Mouse (Mus musculus) urinary bladder, adult 2 months (tissue): ENCODE data around the gene Nudt4. TPM values are rescaled to one million over a fixed set of nuclear protein-coding genes. Genes with fewer than 3 reads are reported as not detected.

ENCODE experiments used
- DNase-seq: peaks from one replicate; pipeline ENCODE4 v3.0.0; 2022; ENCODE audit warnings: low spot score
- polyA plus RNA-seq: library from polyadenylated mRNA; depleted of rRNA; stranded (reverse); fragments of >200 nt; gene quantifications from 2 replicates; pipeline ENCODE4 v1.2.3, GENCODE M21; 2012; rRNA removed

The Nudt4 gene
- polyA plus RNA-seq, result 60.3 and 63.6 TPM in 2 replicates

DNA sequence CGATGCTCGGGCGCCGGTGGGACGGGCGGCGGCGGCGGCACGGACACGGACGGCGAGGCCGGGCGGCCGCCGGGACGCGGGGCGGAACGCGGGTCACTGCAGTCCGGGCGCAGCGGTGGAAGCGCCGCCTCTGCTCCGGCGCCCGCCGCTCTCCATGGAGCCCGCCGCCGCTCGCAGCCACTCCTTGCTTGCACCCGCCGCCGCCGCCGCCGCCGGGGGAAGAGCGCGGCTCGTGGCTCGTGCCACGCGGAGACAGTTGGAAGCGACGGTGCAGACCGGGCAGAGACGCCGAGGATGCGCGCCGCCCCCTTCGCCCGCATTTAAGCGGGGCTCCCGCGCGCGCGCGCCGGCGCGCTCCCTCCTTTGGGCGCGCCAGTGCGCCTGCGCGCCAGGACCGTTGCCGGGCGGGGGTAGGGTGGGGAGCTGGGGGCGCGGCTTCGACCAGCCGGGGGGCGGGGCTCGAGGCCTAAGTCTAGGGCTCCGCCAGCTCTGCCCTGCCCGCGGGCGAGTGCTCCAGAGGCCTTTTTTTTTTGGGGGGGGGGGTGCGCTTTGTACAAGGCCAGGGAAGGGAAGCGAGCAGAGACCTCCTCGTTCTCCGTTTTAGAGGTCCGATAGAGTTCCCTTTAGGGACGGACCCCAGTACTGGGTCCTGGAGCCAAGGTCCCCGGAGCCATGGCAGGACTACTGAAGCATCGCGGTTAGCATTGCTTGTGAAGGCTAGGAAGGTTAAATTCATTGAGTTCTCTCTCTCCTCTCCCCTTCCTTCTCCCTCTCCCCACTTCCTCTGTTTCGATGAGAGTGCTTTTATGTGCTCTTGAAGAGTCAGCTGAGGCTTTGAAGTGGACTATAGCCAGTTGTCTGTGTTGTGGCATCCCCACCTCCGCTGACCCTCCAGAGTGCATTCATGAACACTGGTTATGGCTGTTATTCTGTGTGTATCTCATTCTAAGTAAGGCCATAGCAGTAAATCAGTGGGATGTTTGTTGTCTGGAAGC is at the start of gene Nudt4:
Nudt4 (minus strand) TSS at position 296 of the 995 bp plus-strand sequence.
- peak; percentile 79 for DNase-seq

- no peak for DNase-seq
These were observed 47.4 kb upstream of the Nudt4 start for GRCm38 (mm10) chr10:95611331-95611721.

GRCm38 (mm10) chr10:95610666-95611330 is 46.9 kb upstream of the Nudt4 start:
- DNase-seq, result no peak

GRCm38 (mm10) chr10:95604979-95605613 is 41.1 kb upstream of the Nudt4 start:
- DNase-seq, result no peak

- no peak for DNase-seq
These were observed 36.6 kb upstream of the Nudt4 start for GRCm38 (mm10) chr10:95600527-95600926.

- no peak for DNase-seq
These were observed 35.8 kb upstream of the Nudt4 start for GRCm38 (mm10) chr10:95599740-95600139.

DNA sequence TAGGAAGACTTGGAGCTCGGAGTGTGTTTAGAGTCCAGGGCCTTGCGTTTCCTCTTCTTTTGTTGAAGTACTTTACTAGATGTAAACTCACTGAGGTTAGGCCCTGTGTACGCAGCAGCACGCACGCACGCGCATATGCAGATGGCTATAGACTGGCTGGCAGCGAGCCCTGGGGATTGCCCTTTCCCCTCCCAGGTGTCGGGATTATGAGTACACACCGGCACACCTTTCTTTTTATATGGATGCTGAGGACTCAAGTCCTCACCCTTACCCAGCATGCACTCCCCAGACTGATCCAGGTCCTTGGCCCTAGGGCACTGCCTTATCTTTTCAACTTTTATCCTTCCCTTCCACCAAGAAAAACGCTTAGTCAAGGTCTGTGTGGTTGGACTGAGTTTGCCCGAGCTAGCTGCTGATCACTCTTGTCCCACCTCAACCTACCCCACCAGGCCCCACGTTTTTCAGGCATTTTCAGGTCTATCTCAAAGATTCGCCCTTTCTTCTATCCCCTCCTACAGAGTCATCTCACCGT is 34.2 kb upstream of the Nudt4 start:
- no peak for DNase-seq

DNA sequence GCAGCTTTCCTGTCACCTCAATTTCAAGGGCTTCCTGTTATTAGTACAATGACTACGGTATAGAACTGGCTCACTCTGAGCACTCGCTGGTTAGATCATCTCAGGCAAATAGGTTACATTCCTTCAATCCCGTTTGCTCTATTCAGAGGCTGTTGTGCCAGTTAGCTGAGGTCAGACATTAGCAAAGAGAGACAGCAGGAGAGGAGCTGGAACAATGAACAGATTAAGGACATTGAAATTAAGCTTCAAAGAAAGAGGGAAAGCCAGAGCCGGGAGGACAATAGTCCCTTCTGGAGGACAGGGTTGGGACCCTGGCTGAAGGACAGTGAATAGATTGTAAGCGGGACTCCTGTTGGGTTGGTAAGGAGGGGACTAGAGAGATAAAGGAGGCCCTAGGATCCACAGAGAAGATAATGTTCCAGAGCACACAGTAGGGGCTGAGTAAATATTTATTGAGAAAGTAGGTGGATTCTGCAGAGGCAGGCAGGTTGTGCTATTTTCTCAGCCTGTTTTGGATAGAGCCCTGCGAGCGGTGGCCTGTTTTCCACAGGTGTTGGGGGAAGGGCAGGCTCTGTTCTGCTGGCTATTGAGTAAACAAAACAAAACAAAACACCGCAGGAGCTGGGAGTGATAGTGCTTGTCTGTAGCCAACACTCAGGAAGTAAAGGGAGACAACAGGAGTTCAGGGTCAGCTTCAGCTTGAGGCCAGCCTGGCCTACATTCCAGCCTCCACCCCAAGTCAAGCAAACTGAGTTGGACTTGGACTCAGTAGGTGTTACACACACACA is 32.1 kb upstream of the Nudt4 start:
- no peak for DNase-seq

- DNase-seq, result no peak
These were observed 30.5 kb upstream of the Nudt4 start for GRCm38 (mm10) chr10:95594414-95594813.

DNA sequence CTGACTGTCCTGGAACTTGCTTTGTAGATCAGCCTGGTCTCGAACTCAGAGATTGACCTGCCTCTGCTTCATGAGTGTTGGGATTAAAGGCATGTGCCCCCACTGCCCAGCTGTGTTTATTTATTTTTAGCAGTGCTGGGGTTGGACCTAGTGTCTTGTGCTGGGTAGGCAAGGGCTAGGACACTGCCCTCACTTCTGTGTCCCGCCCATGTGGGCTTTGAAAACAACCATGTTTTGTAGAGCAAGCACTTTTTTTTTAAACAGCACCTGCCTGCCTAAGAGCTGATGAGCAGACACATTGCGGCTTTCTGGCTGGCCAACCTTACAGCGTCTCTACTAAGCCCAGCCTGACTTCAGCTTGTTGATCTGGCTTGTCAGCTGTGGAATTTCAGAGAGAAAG is 27.3 kb upstream of the Nudt4 start:
- DNase-seq, result no peak

- no peak for DNase-seq
These were observed 26.2 kb upstream of the Nudt4 start for GRCm38 (mm10) chr10:95590196-95590595.

DNA sequence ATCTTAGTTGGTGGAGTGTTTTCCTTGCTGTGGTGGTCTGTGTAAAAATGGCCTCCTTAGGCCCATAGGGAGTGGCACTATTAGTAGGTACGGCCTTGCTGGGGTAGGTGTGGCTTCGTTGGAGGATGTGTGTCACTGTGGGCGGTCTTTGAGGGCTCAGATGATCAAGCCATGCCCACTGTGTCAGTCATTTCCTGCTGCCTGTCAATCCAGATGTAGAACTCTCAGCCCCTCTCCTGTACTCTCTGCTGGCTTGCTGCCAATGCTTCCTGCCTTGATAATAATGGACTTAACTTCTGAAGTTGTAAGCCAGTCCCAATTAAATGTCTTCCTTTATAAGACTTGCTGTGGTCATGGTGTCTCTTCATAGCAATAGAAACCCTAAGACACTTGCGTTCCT is 25.2 kb upstream of the Nudt4 start:
- DNase-seq, result no peak

- no peak for DNase-seq
These were observed 23.7 kb upstream of the Nudt4 start for GRCm38 (mm10) chr10:95587509-95588220.

DNA sequence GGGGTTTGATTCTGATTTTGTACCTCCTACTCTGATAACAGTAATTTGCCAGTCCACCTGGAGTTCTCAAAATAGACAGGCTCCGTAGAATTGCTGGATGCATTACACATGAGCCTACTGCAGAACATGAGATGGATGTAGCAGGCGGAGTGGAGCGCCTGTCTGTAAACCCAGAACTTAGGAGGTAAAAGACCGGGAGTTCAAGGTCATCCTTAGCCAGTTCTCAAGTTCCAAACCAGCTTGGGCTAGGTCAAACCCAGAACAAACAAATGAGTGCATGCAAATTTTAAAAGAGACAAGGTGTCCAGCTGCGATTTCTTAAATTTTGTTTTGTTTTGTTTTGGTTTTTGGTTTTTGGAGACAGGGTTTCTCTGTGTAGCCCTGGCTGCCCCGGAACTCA is 21.6 kb upstream of the Nudt4 start:
- DNase-seq, result no peak

- DNase-seq, result no peak
These were observed 13.6 kb upstream of the Nudt4 start for GRCm38 (mm10) chr10:95577567-95577950.

GRCm38 (mm10) chr10:95576876-95577566 is 13.1 kb upstream of the Nudt4 start:
- DNase-seq, result no peak

DNA sequence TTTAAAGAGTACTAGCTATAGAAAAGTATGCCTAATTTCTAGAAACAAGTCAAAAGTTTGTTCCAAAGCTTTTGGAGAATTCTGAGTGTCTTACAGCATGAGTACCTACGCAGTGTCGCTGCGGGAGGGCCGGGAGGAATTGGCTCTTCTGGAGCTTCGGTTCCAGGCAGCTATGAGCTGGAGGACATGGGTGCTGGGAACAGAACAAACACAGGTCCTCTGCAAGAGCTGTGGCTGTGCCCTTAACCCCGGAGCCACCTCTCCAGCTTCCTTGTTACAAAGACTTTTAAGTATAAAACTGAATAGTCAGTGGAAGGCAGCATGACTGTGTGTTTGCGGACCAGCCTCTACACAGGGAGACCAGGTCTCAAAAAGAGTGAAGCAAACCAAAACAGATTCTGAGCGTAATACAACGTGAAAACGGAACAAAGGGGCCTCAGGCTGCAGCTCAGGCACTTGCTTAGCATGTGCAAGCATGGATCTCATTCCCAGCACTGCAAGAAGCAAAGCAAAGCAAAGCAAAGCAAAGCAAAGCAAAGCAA is 12.0 kb upstream of the Nudt4 start:
- no peak for DNase-seq

GRCm38 (mm10) chr10:95574994-95575393 is 11.0 kb upstream of the Nudt4 start:
- no peak for DNase-seq

GRCm38 (mm10) chr10:95569441-95569840 is 5.5 kb upstream of the Nudt4 start:
- no peak for DNase-seq

- no peak for DNase-seq
These were observed 4.1 kb upstream of the Nudt4 start for GRCm38 (mm10) chr10:95568016-95568415.
